Mouse (Mus musculus): Measurements from ENCODE around the gene Ssh1. TPM values are rescaled to one million over a fixed set of nuclear protein-coding genes. Genes with fewer than 3 reads are reported as not detected.

Gene Ssh1
- polyA plus RNA-seq, 1 experiment from 2014 or later = 15.1 TPM

Other genes starting within 250 kb of the Ssh1 start
- gene Sart3, start 221.4 kb downstream of the Ssh1 start, polyA plus RNA-seq (2015; fragmentation: Nextera tagmentation; extraction: Ambion mirVana) = 40.6 and 42.5 TPM in 2 replicates
- 104 and 114 TPM in 2 replicates for gene Iscu, start 221.1 kb downstream of the Ssh1 start, polyA plus RNA-seq (2015; fragmentation: Nextera tagmentation; extraction: Ambion mirVana)
- 49.9 and 51.1 TPM in 2 replicates for gene Tmem119, start 193.4 kb downstream of the Ssh1 start, polyA plus RNA-seq (2015; fragmentation: Nextera tagmentation; extraction: Ambion mirVana)
- 7.4 and 9.5 TPM in 2 replicates for gene Selplg, start 161.2 kb downstream of the Ssh1 start, polyA plus RNA-seq (2015; fragmentation: Nextera tagmentation; extraction: Ambion mirVana)
- gene Coro1c, start 85.1 kb downstream of the Ssh1 start, polyA plus RNA-seq (2015; fragmentation: Nextera tagmentation; extraction: Ambion mirVana) = 131 and 138 TPM in 2 replicates
- not detected in 2 replicates for gene Dao, start 9.8 kb upstream of the Ssh1 start, polyA plus RNA-seq (2015; fragmentation: Nextera tagmentation; extraction: Ambion mirVana)
- 11.7 and 12.0 TPM in 2 replicates for gene Usp30, start 71.6 kb upstream of the Ssh1 start, polyA plus RNA-seq (2015; fragmentation: Nextera tagmentation; extraction: Ambion mirVana)
- gene Svop, start 97.7 kb upstream of the Ssh1 start, polyA plus RNA-seq (2015; fragmentation: Nextera tagmentation; extraction: Ambion mirVana) = 0.30 and 0.41 TPM in 2 replicates
- gene Alkbh2, start 134.3 kb upstream of the Ssh1 start, polyA plus RNA-seq (2015; fragmentation: Nextera tagmentation; extraction: Ambion mirVana) = 6.3 and 8.0 TPM in 2 replicates
- 33.8 and 38.6 TPM in 2 replicates for gene Ung, start 136.5 kb upstream of the Ssh1 start, polyA plus RNA-seq (2015; fragmentation: Nextera tagmentation; extraction: Ambion mirVana)
- gene Acacb, start 152.6 kb upstream of the Ssh1 start, polyA plus RNA-seq (2015; fragmentation: Nextera tagmentation; extraction: Ambion mirVana) = 2.0 and 2.3 TPM in 2 replicates

Data from lung, embryonic 16.5 days (tissue).